Mouse (Mus musculus): ENCODE measurements around the gene Mfsd4a. TPM values are rescaled to one million over a fixed set of nuclear protein-coding genes. Genes with fewer than 3 reads are reported as not detected.

The Mfsd4a gene
- polyA plus RNA-seq, 2 experiments, result 1.1 to 12.3 TPM

DNA sequence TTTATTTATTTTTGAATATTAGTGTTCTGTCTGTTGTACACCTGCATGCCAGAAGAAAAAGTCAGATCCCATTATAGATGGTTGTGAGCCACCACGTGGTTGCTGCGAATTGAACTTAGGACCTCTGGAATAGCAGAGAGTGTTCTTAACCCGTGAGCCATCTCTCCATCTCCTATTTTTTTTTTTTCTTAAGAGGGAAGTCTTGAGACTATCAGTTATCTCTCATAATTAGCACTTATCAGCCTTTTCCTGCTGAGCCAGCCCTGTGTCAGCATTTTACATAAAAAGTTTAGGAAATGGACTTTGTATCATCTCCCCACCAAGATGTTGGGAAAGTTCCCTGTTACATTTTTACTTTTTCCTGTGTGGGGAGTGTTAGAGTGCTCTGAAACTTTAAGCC, 45.8 kb downstream of the Mfsd4a start:
- WGBS, result 88% methylated on average over 3 of the region's 3 CpGs
- Histone ChIP-seq H3K4me2 (replicated peaks; ENCODE audit: low read depth, low read length, severe bottlenecking) (no peak overlapping the region), H3K27me3 (ENCODE audit: control insufficient read depth, insufficient read depth, low read length) (no peaks in the 10 kb centered on the region), H3K9me3 (ENCODE audit: control insufficient read depth, low read length) (no peaks in the 10 kb centered on the region), H3K36me3 (ENCODE audit: control insufficient read depth, insufficient read depth, low read length) (peaks cover 83% of the 10 kb centered on the region), H3K27ac (replicated peaks; ENCODE audit: low read depth, low read length) (no peak overlapping the region), H3K4me1 (ENCODE audit: control insufficient read depth, insufficient read depth, low read length) (no peaks in the 10 kb centered on the region), H3K9ac (ENCODE audit: low read depth, low read length, severe bottlenecking) (no peak overlapping the region), H3K4me3 (replicated peaks; ENCODE audit: low read length) (no peak overlapping the region)
- no peak for ATAC-seq (ENCODE audit: low FRiP score, low read depth)
- DNase-seq (ENCODE audit: low spot score), result no peak
- TF ChIP-seq POLR2A (IDR thresholded peaks at IDR 0.05; ENCODE audit: borderline replicate concordance, extremely low read depth, insufficient read depth, insufficient read length), result no peak

DNA sequence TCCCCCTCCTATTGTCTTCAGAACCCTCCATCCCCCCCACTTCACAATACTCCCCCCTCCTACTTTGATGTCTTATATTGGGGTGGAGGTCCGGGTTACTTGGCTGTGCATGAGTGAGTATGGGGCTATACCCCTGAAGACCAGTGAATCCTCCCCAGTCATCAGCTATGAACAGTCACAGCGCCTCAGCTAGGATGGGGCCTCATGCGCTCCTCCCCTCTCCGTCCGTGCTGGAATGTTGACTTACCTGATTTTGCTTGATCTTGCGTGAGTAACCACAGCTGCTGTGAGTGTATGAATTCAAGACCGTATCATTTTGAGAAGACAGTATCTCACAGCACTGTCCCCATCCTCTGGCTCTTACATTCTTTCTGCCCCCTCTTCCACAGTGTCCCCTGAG, 48.0 kb downstream of the Mfsd4a start:
- WGBS, result 85% methylated on average over 7 of the region's 7 CpGs
- no peaks in the 10 kb centered on the region for H3K9me3 ChIP-seq (ENCODE audit: control insufficient read depth, low read length)
- H3K4me1 ChIP-seq (ENCODE audit: control insufficient read depth, insufficient read depth, low read length), result no peaks in the 10 kb centered on the region
- DNase-seq (ENCODE audit: low spot score) (no peak), ATAC-seq (ENCODE audit: low FRiP score, low read depth) (no peak)
- no peak overlapping the region for H3K4me2 ChIP-seq (replicated peaks; ENCODE audit: low read depth, low read length, severe bottlenecking)
- no peak overlapping the region for H3K4me3 ChIP-seq (replicated peaks; ENCODE audit: low read length)
- TF ChIP-seq POLR2A (IDR thresholded peaks at IDR 0.05; ENCODE audit: borderline replicate concordance, extremely low read depth, insufficient read depth, insufficient read length), result no peak
- no peaks in the 10 kb centered on the region for H3K27me3 ChIP-seq (ENCODE audit: control insufficient read depth, insufficient read depth, low read length)
- no peak overlapping the region for H3K9ac ChIP-seq (ENCODE audit: low read depth, low read length, severe bottlenecking)
- H3K36me3 ChIP-seq (ENCODE audit: control insufficient read depth, insufficient read depth, low read length), result peaks cover 84% of the 10 kb centered on the region
- no peak overlapping the region for H3K27ac ChIP-seq (replicated peaks; ENCODE audit: low read depth, low read length)

DNA sequence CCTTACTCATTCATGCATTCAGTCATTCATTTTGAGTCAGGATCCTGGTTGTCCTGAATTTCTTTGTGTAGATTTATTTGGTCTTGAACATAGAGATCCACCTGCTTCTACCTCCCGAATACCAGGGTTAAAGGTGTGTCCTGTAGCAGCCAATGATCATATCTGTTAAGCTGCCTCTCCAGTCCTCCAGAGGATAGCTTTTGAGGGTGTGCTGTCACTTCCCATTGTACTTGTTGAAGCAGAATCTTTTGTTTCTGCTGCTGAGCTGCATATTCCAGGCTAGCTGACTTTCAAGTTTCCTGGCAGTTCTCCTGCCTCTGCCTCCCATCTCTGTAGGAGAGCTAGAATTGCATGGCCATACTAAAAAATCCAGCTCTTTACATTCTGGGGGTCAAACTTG, 51.2 kb downstream of the Mfsd4a start:
- Histone ChIP-seq H3K4me2 (replicated peaks; ENCODE audit: low read depth, low read length, severe bottlenecking) (no peak overlapping the region), H3K36me3 (ENCODE audit: control insufficient read depth, insufficient read depth, low read length) (peaks cover 64% of the 10 kb centered on the region), H3K9ac (ENCODE audit: low read depth, low read length, severe bottlenecking) (no peak overlapping the region), H3K9me3 (ENCODE audit: control insufficient read depth, low read length) (no peaks in the 10 kb centered on the region), H3K27me3 (ENCODE audit: control insufficient read depth, insufficient read depth, low read length) (no peaks in the 10 kb centered on the region), H3K4me3 (replicated peaks; ENCODE audit: low read length) (no peak overlapping the region), H3K4me1 (ENCODE audit: control insufficient read depth, insufficient read depth, low read length) (no peaks in the 10 kb centered on the region), H3K27ac (replicated peaks; ENCODE audit: low read depth, low read length) (no peak overlapping the region)
- no peak for DNase-seq (ENCODE audit: low spot score)
- no peak for ATAC-seq (ENCODE audit: low FRiP score, low read depth)
- no peak for TF ChIP-seq POLR2A (IDR thresholded peaks at IDR 0.05; ENCODE audit: borderline replicate concordance, extremely low read depth, insufficient read depth, insufficient read length)
- WGBS, result 95% methylated on average over 1 of the region's 1 CpGs

- H3K36me3 ChIP-seq (ENCODE audit: control insufficient read depth, insufficient read depth, low read length), result peaks cover 48% of the 10 kb centered on the region
- WGBS, result 86% methylated on average over 1 of the region's 1 CpGs
Measured at GRCm38 (mm10) chr1:132014800-132015199, 53.1 kb downstream of the Mfsd4a start.

GRCm38 (mm10) chr1:132012861-132013260, 55.0 kb downstream of the Mfsd4a start:
- Histone ChIP-seq H3K9me3 (ENCODE audit: control insufficient read depth, low read length) (no peaks in the 10 kb centered on the region), H3K4me1 (ENCODE audit: control insufficient read depth, insufficient read depth, low read length) (peaks cover 7% of the 10 kb centered on the region), H3K4me3 (replicated peaks; ENCODE audit: low read length) (no peak overlapping the region), H3K27ac (replicated peaks; ENCODE audit: low read depth, low read length) (no peak overlapping the region), H3K27me3 (ENCODE audit: control insufficient read depth, insufficient read depth, low read length) (no peaks in the 10 kb centered on the region), H3K9ac (ENCODE audit: low read depth, low read length, severe bottlenecking) (no peak overlapping the region), H3K4me2 (replicated peaks; ENCODE audit: low read depth, low read length, severe bottlenecking) (no peak overlapping the region), H3K36me3 (ENCODE audit: control insufficient read depth, insufficient read depth, low read length) (peaks cover 29% of the 10 kb centered on the region)
- no peak for ATAC-seq (ENCODE audit: low FRiP score, low read depth)
- WGBS, result 84% methylated on average over 8 of the region's 8 CpGs
- no peak for DNase-seq (ENCODE audit: low spot score)
- TF ChIP-seq POLR2A (IDR thresholded peaks at IDR 0.05; ENCODE audit: borderline replicate concordance, extremely low read depth, insufficient read depth, insufficient read length), result no peak

More at GRCm38 (mm10) chr1:132014800-132015199, 53.1 kb downstream of the Mfsd4a start:
- Histone ChIP-seq H3K27me3 (ENCODE audit: control insufficient read depth, insufficient read depth, low read length) (no peaks in the 10 kb centered on the region), H3K4me1 (ENCODE audit: control insufficient read depth, insufficient read depth, low read length) (no peaks in the 10 kb centered on the region), H3K9me3 (ENCODE audit: control insufficient read depth, low read length) (no peaks in the 10 kb centered on the region), H3K4me2 (replicated peaks; ENCODE audit: low read depth, low read length, severe bottlenecking) (no peak overlapping the region), H3K27ac (replicated peaks; ENCODE audit: low read depth, low read length) (no peak overlapping the region), H3K4me3 (replicated peaks; ENCODE audit: low read length) (no peak overlapping the region), H3K9ac (ENCODE audit: low read depth, low read length, severe bottlenecking) (no peak overlapping the region)
- ATAC-seq (ENCODE audit: low FRiP score, low read depth) (no peak), DNase-seq (ENCODE audit: low spot score) (no peak)
- no peak for TF ChIP-seq POLR2A (IDR thresholded peaks at IDR 0.05; ENCODE audit: borderline replicate concordance, extremely low read depth, insufficient read depth, insufficient read length)

DNA sequence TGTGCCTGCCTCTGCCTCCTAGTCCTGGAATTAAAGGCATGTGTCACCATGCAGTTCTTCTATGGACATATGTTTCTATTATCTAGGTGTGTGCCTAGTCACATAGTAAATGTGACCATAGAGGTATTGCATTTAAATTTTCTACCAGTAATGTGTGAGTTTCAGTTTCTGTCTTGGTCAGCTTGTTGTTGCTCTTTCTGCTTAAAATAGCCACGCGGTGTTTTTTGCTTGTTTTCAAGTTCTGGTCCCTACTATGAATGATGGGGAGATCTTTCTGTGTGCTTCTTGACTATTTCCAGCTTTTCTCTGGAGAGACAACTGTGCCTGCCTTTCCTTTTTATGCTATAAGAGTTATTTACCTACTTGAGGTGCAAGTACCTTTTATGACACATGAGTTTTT, 56.1 kb downstream of the Mfsd4a start:
- Histone ChIP-seq H3K36me3 (ENCODE audit: control insufficient read depth, insufficient read depth, low read length) (peaks cover 19% of the 10 kb centered on the region), H3K4me1 (ENCODE audit: control insufficient read depth, insufficient read depth, low read length) (peaks cover 8% of the 10 kb centered on the region), H3K9ac (ENCODE audit: low read depth, low read length, severe bottlenecking) (no peak overlapping the region), H3K27ac (replicated peaks; ENCODE audit: low read depth, low read length) (no peak overlapping the region), H3K4me3 (replicated peaks; ENCODE audit: low read length) (no peak overlapping the region), H3K9me3 (ENCODE audit: control insufficient read depth, low read length) (no peaks in the 10 kb centered on the region), H3K4me2 (replicated peaks; ENCODE audit: low read depth, low read length, severe bottlenecking) (no peak overlapping the region), H3K27me3 (ENCODE audit: control insufficient read depth, insufficient read depth, low read length) (no peaks in the 10 kb centered on the region)
- DNase-seq (ENCODE audit: low spot score), result no peak
- WGBS, result 87% methylated on average over 2 of the region's 2 CpGs
- TF ChIP-seq POLR2A (IDR thresholded peaks at IDR 0.05; ENCODE audit: borderline replicate concordance, extremely low read depth, insufficient read depth, insufficient read length), result no peak
- ATAC-seq (ENCODE audit: low FRiP score, low read depth), result no peak
